Mouse (Mus musculus): ENCODE results near the gene Tmem11. TPM values are rescaled to one million over a fixed set of nuclear protein-coding genes. Genes with fewer than 3 reads are reported as not detected.
"Not testable (repeated sequence)": the region's sequence is repeated elsewhere in the genome, so short reads cannot be mapped to it uniquely, and the experiment has no call there.

Gene Tmem11
- total and polyA plus RNA-seq, 3 experiments, result 29.6 to 60.2 (median 38.0) TPM

DNA sequence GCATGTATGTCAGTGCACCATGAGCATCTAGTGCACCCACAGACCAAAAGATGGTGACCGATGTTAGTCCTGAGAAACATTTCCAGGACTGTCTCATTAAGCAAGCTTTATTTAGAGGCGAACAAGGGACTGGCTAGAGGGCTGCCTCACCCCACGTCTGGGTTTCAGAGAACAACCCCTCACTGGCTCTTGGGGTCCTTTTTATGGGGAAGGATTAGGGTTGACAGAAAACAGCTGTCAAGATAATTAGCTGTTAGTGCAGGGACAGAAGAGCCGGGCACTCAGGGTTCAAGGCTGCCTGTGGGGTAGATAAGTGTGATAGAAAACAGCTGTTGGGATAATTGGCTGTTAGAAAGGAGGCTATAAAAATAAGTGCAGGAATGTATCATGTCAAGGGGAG is 16.8 kb upstream of the Tmem11 start:
- H3K27me3 ChIP-seq (ENCODE audit: insufficient read depth, low read length), result peaks cover 27% of the 10 kb centered on the region
- TF ChIP-seq CTCF (IDR thresholded peaks at IDR 0.05; ENCODE audit: low read depth, low read length) (no peak), POLR2AphosphoS5 (IDR thresholded peaks at IDR 0.05; ENCODE audit: insufficient replicate concordance, low read depth, low read length) (no peak), GATA1 (IDR thresholded peaks at IDR 0.05; ENCODE audit: borderline replicate concordance, low read length) (no peak), TAL1 (conservative IDR thresholded peaks at IDR 0.05; ENCODE audit: low read depth, low read length) (no peak), GATA2 (IDR thresholded peaks at IDR 0.05; ENCODE audit: borderline replicate concordance, low read depth, low read length) (no peak)
- no peaks in the 10 kb centered on the region for H3K36me3 ChIP-seq (replicated peaks)
- ATAC-seq (ENCODE audit: extremely low read depth, insufficient number of reproducible peaks, low FRiP score, poor library complexity, severe bottlenecking) (no peak), DNase-seq (ENCODE audit: low spot score) (no peak)
- H3K4me1 ChIP-seq (ENCODE audit: insufficient read depth, low read depth, low read length), result 0 out of 2 replicates have a peak, but pooled peaks cover 3% of the 10 kb centered on the region
- no peak overlapping the region for H3K4me3 ChIP-seq (ENCODE audit: low read depth, low read length)
- no peaks in the 10 kb centered on the region for H3K9me3 ChIP-seq (replicated peaks)

DNA sequence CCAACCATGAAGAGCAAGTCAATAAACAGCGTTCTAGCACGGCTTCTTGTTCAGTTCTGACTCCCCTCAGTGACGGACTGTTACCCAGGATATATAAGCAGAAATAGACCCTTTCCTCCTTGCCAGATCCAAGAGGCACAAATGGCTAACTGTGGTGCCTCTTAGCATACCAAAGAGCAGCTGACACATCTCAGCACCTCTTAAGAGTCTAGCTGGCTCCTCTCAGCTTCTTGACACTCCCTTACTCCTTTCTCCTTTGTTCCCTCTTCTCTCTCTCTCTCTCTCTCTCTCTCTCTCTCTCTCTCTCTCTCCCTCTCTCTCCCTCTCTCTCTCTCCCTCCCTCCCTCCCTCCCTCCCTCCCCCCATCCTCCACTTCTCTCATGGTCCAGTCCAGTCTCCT is 11.7 kb upstream of the Tmem11 start:
- no peaks in the 10 kb centered on the region for H3K4me1 ChIP-seq (ENCODE audit: insufficient read depth, low read depth, low read length)
- no peaks in the 10 kb centered on the region for H3K36me3 ChIP-seq (replicated peaks)
- peaks cover 16% of the 10 kb centered on the region for H3K27me3 ChIP-seq (ENCODE audit: insufficient read depth, low read length)
- TF ChIP-seq POLR2AphosphoS5 (IDR thresholded peaks at IDR 0.05; ENCODE audit: insufficient replicate concordance, low read depth, low read length) (no peak), GATA1 (IDR thresholded peaks at IDR 0.05; ENCODE audit: borderline replicate concordance, low read length) (no peak), GATA2 (IDR thresholded peaks at IDR 0.05; ENCODE audit: borderline replicate concordance, low read depth, low read length) (no peak), CTCF (IDR thresholded peaks at IDR 0.05; ENCODE audit: low read depth, low read length) (no peak), TAL1 (conservative IDR thresholded peaks at IDR 0.05; ENCODE audit: low read depth, low read length) (no peak)
- ATAC-seq (ENCODE audit: extremely low read depth, insufficient number of reproducible peaks, low FRiP score, poor library complexity, severe bottlenecking), result no peak
- no peaks in the 10 kb centered on the region for H3K9me3 ChIP-seq (replicated peaks)
- no peak overlapping the region for H3K4me3 ChIP-seq (ENCODE audit: low read depth, low read length)
- no peak for DNase-seq (ENCODE audit: low spot score)

GRCm38 (mm10) chr11:60890286-60890685 is 11.2 kb upstream of the Tmem11 start:
- no peak for TF ChIP-seq CTCF (IDR thresholded peaks at IDR 0.05; ENCODE audit: low read depth, low read length)
- TF ChIP-seq GATA1 (IDR thresholded peaks at IDR 0.05; ENCODE audit: borderline replicate concordance, low read length), result no peak
- TF ChIP-seq GATA2 (IDR thresholded peaks at IDR 0.05; ENCODE audit: borderline replicate concordance, low read depth, low read length), result no peak
- TF ChIP-seq POLR2AphosphoS5 (IDR thresholded peaks at IDR 0.05; ENCODE audit: insufficient replicate concordance, low read depth, low read length), result no peak
- no peak for TF ChIP-seq TAL1 (conservative IDR thresholded peaks at IDR 0.05; ENCODE audit: low read depth, low read length)
- H3K9me3 ChIP-seq (replicated peaks), result no peaks in the 10 kb centered on the region
- peaks cover 14% of the 10 kb centered on the region for H3K27me3 ChIP-seq (ENCODE audit: insufficient read depth, low read length)
- H3K36me3 ChIP-seq (replicated peaks), result no peaks in the 10 kb centered on the region
- H3K4me1 ChIP-seq (ENCODE audit: insufficient read depth, low read depth, low read length), result no peaks in the 10 kb centered on the region
- no peak overlapping the region for H3K4me3 ChIP-seq (ENCODE audit: low read depth, low read length)
- DNase-seq (ENCODE audit: low spot score) (no peak), ATAC-seq (ENCODE audit: extremely low read depth, insufficient number of reproducible peaks, low FRiP score, poor library complexity, severe bottlenecking) (no peak)

- no peaks in the 10 kb centered on the region for H3K9me3 ChIP-seq (replicated peaks)
- no peaks in the 10 kb centered on the region for H3K4me1 ChIP-seq (ENCODE audit: insufficient read depth, low read depth, low read length)
- peaks cover 14% of the 10 kb centered on the region for H3K27me3 ChIP-seq (ENCODE audit: insufficient read depth, low read length)
- no peak for ATAC-seq (ENCODE audit: extremely low read depth, insufficient number of reproducible peaks, low FRiP score, poor library complexity, severe bottlenecking)
- no peak for DNase-seq (ENCODE audit: low spot score)
- H3K36me3 ChIP-seq (replicated peaks), result no peaks in the 10 kb centered on the region
- no peak overlapping the region for H3K4me3 ChIP-seq (ENCODE audit: low read depth, low read length)
- no peak for TF ChIP-seq POLR2AphosphoS5 (IDR thresholded peaks at IDR 0.05; ENCODE audit: insufficient replicate concordance, low read depth, low read length)
- no peak for TF ChIP-seq GATA1 (IDR thresholded peaks at IDR 0.05; ENCODE audit: borderline replicate concordance, low read length)
- TF ChIP-seq GATA2 (IDR thresholded peaks at IDR 0.05; ENCODE audit: borderline replicate concordance, low read depth, low read length), result no peak
- TF ChIP-seq TAL1 (conservative IDR thresholded peaks at IDR 0.05; ENCODE audit: low read depth, low read length), result no peak
- no peak for TF ChIP-seq CTCF (IDR thresholded peaks at IDR 0.05; ENCODE audit: low read depth, low read length)
Measured at GRCm38 (mm10) chr11:60889861-60890260, 10.8 kb upstream of the Tmem11 start.

DNA sequence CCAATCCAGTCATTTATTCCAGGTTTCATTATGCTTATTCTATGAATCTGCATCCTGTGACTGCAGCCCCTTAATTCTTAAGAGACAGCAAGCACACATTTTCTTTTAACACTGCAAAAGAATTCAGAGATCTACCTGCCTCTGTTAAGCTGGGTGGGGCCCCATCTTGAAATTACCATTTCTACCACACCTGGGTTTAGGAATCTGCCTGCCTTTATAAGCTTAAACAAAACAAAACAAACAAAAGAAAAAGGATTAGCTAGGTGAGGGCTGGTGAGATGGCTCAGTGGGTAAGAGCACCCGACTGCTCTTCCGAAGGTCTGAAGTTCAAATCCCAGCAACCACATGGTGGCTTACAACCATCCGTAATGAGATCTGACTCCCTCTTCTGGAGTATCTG is 7.9 kb upstream of the Tmem11 start:
- not testable (repeated sequence) for H3K36me3 ChIP-seq (replicated peaks); H3K4me1 ChIP-seq (ENCODE audit: insufficient read depth, low read depth, low read length); DNase-seq (ENCODE audit: low spot score); H3K9me3 ChIP-seq (replicated peaks); ATAC-seq (ENCODE audit: extremely low read depth, insufficient number of reproducible peaks, low FRiP score, poor library complexity, severe bottlenecking); H3K4me3 ChIP-seq (ENCODE audit: low read depth, low read length)
- H3K27me3 ChIP-seq (ENCODE audit: insufficient read depth, low read length), result peaks cover 14% of the 10 kb centered on the region

GRCm38 (mm10) chr11:60882386-60882785 is 3.3 kb upstream of the Tmem11 start:
- no peak for TF ChIP-seq GATA1 (IDR thresholded peaks at IDR 0.05; ENCODE audit: borderline replicate concordance, low read length)
- TF ChIP-seq CTCF (IDR thresholded peaks at IDR 0.05; ENCODE audit: low read depth, low read length), result no peak
- TF ChIP-seq GATA2 (IDR thresholded peaks at IDR 0.05; ENCODE audit: borderline replicate concordance, low read depth, low read length), result no peak
- TF ChIP-seq POLR2AphosphoS5 (IDR thresholded peaks at IDR 0.05; ENCODE audit: insufficient replicate concordance, low read depth, low read length), result no peak
- TF ChIP-seq TAL1 (conservative IDR thresholded peaks at IDR 0.05; ENCODE audit: low read depth, low read length), result no peak
- H3K36me3 ChIP-seq (replicated peaks), result peaks cover 18% of the 10 kb centered on the region
- no peaks in the 10 kb centered on the region for H3K9me3 ChIP-seq (replicated peaks)
- no peak for DNase-seq (ENCODE audit: low spot score)
- no peaks in the 10 kb centered on the region; the same call in 1 of the 2 replicates for H3K27me3 ChIP-seq (ENCODE audit: insufficient read depth, low read length)
- ATAC-seq (ENCODE audit: extremely low read depth, insufficient number of reproducible peaks, low FRiP score, poor library complexity, severe bottlenecking), result no peak
- H3K4me3 ChIP-seq (ENCODE audit: low read depth, low read length), result no peak overlapping the region
- peaks cover 24% of the 10 kb centered on the region for H3K4me1 ChIP-seq (ENCODE audit: insufficient read depth, low read depth, low read length)

GRCm38 (mm10) chr11:60880559-60880958 is 1.5 kb upstream of the Tmem11 start:
- TF ChIP-seq GATA1 (IDR thresholded peaks at IDR 0.05; ENCODE audit: borderline replicate concordance, low read length) (no peak), GATA2 (IDR thresholded peaks at IDR 0.05; ENCODE audit: borderline replicate concordance, low read depth, low read length) (no peak), CTCF (IDR thresholded peaks at IDR 0.05; ENCODE audit: low read depth, low read length) (no peak), POLR2AphosphoS5 (IDR thresholded peaks at IDR 0.05; ENCODE audit: insufficient replicate concordance, low read depth, low read length) (no peak), TAL1 (conservative IDR thresholded peaks at IDR 0.05; ENCODE audit: low read depth, low read length) (no peak)
- DNase-seq (ENCODE audit: low spot score), result no peak
- Histone ChIP-seq H3K4me3 (ENCODE audit: low read depth, low read length) (no peak overlapping the region), H3K4me1 (ENCODE audit: insufficient read depth, low read depth, low read length) (peaks cover 43% of the 10 kb centered on the region), H3K36me3 (replicated peaks) (peaks cover 33% of the 10 kb centered on the region), H3K27me3 (ENCODE audit: insufficient read depth, low read length) (no peaks in the 10 kb centered on the region; the same call in 1 of the 2 replicates), H3K9me3 (replicated peaks) (no peaks in the 10 kb centered on the region)
- ATAC-seq (ENCODE audit: extremely low read depth, insufficient number of reproducible peaks, low FRiP score, poor library complexity, severe bottlenecking), result no peak

Measured in G1E (cell line).